Mouse (Mus musculus): ENCODE data around the gene Arrdc3. TPM values are rescaled to one million over a fixed set of nuclear protein-coding genes. Genes with fewer than 3 reads are reported as not detected.
"Not testable (repeated sequence)": the region's sequence is repeated elsewhere in the genome, so short reads cannot be mapped to it uniquely, and the experiment has no call there.

The Arrdc3 gene
- polyA plus RNA-seq (2017; shearing (Covaris generic)), result 1 to 10 TPM; 5.1 to 8.6 TPM

GRCm38 (mm10) chr13:80883190-80883589, at the start of gene Arrdc3:
Gene Arrdc3, plus strand, starts transcription at chr13:80883384.
- peak; percentile 24 for ATAC-seq

GRCm38 (mm10) chr13:80862215-80862614, 21.0 kb upstream of the Arrdc3 start:
- ATAC-seq, result peak; percentile 84

GRCm38 (mm10) chr13:80864195-80864594, 19.0 kb upstream of the Arrdc3 start:
- ATAC-seq, result no peak

DNA sequence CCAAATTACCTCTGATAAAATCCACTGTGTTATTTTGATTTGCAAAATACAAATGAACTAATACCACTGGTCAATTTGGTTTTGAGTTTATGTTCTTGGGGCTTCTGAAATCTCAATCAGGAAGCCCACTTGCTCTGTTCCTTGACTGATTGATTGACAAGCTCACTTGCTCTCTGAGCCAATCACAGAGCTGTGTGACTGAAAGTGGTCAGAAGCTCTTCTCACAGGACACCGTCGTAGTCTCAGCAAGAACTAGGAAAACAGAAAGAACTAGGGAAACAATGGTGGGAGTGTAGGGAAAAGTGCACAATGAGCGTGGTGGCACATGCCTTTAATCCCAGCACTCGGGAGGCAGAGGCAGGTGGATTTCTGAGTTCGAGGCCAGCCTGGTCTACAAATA, 8.1 kb upstream of the Arrdc3 start:
- no peak for ATAC-seq

DNA sequence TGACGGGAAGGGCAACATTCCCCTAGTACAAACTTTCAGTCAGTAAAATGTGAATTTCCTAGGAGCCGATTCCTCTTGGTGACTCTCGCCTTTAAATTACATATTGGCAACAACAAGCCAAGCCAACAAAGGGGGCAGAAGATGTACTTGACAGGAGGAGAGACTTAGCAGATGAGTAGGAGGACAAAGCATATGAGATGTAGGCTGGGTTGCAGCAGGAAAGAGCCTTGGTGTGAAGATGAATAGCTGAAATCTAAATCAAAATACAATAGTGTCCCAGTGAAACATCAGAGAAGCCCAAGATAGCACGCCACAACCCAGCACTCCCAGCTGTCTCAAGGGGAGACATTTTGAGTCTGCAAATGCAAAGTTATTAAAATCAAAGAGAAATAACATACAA, 2.4 kb upstream of the Arrdc3 start:
- ATAC-seq, result no peak

- ATAC-seq, result peak; percentile 26
These were observed 1.3 kb upstream of the Arrdc3 start for GRCm38 (mm10) chr13:80881722-80882500.

DNA sequence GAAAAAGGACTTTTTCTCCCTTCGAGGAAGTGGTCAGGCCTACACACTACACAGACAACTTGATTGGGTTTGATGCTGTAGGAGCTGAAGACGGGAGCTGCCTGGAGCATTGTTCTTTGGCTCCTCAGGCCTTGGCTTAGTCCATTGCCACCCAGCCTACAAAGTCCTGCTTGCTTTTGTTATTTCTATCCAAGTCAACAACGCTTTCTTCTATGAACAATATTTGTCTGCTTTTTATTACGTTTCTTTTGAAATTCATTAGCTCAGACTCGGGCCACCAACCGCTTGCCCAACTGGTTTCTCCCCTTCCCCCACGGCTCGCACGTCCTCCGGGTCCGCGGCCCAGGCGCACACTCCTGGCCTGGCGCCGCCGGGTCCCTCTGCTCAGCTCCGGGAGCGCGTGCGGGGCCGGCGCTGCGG, 458 bp upstream of the Arrdc3 start:
- no peak for ATAC-seq

- no peak for ATAC-seq
These were observed 629 bp downstream of the Arrdc3 start for GRCm38 (mm10) chr13:80883649-80884376.

- ATAC-seq, result no peak
These were observed 1.3 kb downstream of the Arrdc3 start for GRCm38 (mm10) chr13:80884377-80884983.

- ATAC-seq, result peak; percentile 64
These were observed 2.1 kb downstream of the Arrdc3 start for GRCm38 (mm10) chr13:80885103-80885833.

GRCm38 (mm10) chr13:80885834-80886663, 2.9 kb downstream of the Arrdc3 start:
- peak; percentile 64 for ATAC-seq

GRCm38 (mm10) chr13:80886664-80887210, 3.6 kb downstream of the Arrdc3 start:
- no peak for ATAC-seq

DNA sequence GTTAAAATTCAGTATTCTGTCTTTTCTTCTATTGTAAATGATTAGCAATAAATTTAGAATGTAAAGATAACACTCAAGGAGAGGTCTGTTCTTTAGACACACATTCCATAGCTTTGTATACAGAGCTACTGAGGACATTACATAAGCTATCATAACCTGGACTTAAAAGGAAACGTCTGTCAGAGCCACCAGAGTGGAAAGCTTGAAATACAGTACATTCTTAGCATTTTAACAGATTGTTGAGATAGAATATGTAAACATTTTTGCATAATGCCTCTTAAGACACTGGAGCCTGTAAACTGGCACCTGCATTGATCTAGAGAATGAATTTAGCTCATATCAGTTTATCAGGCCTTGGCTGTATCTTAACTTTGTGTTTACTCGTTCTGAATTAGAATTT, 4.7 kb downstream of the Arrdc3 start:
- no peak for ATAC-seq

DNA sequence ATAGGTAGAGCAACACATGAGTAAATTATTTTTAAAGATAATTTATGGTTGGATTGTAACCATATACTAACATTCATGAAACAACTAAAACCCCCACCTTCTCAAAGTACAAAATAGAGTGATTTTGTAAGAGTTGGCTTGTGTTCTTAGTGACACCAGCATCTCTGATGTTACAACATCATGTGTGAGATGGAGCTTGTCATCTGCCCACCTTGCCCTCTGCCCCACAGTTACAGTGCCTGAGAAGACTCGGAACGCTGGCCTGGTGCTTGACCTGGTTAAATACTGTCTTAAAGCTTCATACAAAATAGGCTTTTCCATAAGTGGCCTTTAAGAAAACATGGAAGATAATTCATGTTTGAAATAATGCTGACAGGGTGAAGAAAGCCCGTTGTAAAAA, 11.7 kb downstream of the Arrdc3 start:
- not testable (repeated sequence) for ATAC-seq

- ATAC-seq, result no peak
These were observed 14.2 kb downstream of the Arrdc3 start for GRCm38 (mm10) chr13:80897411-80897810.

DNA sequence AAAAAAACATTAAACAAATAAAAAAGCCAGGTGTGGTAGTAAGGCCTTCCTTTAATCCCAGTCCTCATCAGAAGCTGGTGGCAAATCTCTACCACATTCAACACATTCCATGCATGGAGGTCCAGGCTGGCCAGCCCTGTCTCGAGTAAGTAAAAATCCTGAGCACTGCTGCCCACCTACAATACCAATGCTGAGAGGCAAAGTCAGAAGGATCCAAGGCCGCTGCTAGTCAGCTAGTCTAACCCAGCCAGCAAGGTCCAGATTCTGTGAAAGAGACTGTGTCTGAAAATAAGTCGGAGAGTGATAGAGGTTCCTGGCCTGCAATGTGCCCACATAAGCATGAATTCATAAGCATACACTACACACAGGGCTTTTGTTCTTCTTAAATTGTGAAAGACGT, 14.9 kb downstream of the Arrdc3 start:
- no peak for ATAC-seq

GRCm38 (mm10) chr13:80899435-80900029, 16.3 kb downstream of the Arrdc3 start:
- ATAC-seq, result no peak

DNA sequence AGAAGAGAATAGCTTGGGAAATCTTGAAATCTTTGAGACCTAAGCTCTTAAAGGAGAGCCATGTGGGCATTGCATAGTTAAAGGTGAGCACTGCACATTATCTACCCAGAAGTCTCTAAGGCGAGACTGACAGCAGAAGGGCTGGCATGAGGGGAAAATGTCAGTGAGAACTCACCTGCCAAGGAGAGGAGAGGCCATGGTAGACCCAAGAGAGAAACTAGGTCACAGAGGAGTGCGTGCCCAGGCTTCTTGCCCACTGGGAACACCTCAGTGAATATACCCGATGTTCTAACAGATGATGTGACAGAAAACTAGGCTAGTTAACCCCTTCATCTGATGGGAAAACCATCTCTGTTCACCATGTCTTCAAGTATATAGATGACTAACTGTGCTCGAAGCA, 18.2 kb downstream of the Arrdc3 start:
- no peak for ATAC-seq

DNA sequence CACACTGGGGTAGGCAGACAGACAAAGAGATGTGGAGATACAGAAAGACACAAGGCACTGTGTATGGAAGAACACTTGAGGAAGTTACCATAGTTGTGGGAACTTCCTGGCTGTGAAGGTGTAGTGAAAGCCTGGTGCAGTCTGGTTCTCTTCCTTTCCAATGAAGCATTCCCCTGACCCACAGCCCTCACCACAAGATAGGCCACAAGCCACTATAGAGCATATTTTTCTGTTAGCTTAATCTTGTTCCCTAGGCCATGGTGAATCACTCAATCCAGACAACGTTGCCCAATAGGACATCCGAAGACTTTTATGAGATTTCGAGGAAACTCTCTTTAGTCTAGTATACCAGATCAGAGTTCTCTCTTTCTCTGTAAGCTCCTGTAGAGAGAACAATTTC, 19.6 kb downstream of the Arrdc3 start:
- ATAC-seq, result no peak

- no peak for ATAC-seq
These were observed 30.2 kb downstream of the Arrdc3 start for GRCm38 (mm10) chr13:80913361-80913760.

- ATAC-seq, result no peak
These were observed 37.8 kb downstream of the Arrdc3 start for GRCm38 (mm10) chr13:80920939-80921338.

Measured in activated CD4-positive, CD25-positive, alpha-beta regulatory T cell, adult 4 months (primary cell).